Mouse (Mus musculus) lung, adult 2 months (tissue): ENCODE measurements at regions not wholly inside any gene's neighbourhood (a gene's known extent, or its start where the extent isn't known, plus 50 kb on each side); places are given as distances from the start of the nearest gene placed in this dataset.

ENCODE experiments used
- DNase-seq: peaks from one replicate; pipeline ENCODE4 v3.0.0; 2022
- H3K4me1 ChIP-seq: fragments of 200-500 bp; 2 replicates; pipeline ENCODE4 v1.6.1; 2011; ENCODE audit warnings: low read length; ENCODE audit not compliant: control insufficient read depth, insufficient read depth
- H3K4me3 ChIP-seq: fragments of 200-500 bp; replicated peaks from 2 replicates; pipeline ENCODE3; 2011; ENCODE audit warnings: low read depth, mild to moderate bottlenecking, control low read depth, low read length; ENCODE audit errors: extremely low read depth
- CTCF ChIP-seq: fragments of 200-500 bp; IDR thresholded peaks from 2 replicates; pipeline ENCODE4 v1.5.1; 2011; ENCODE audit warnings: mild to moderate bottlenecking, low read length, control low read depth; ENCODE audit not compliant: insufficient read depth
- POLR2A ChIP-seq: fragments of 200-500 bp; IDR thresholded peaks from 2 replicates; pipeline ENCODE4 v1.6.1; 2011; ENCODE audit warnings: low read depth, mild to moderate bottlenecking, control low read depth, low read length, borderline replicate concordance; ENCODE audit errors: extremely low read depth
- WGBS: fragments of 180-500 bp; shearing (Covaris S2); methylation state at CpG from one replicate; pipeline ENCODE4 v1.1.7; 2018; 5-methylcytosine and 5-hydroxymethylcytosine counted together

DNA sequence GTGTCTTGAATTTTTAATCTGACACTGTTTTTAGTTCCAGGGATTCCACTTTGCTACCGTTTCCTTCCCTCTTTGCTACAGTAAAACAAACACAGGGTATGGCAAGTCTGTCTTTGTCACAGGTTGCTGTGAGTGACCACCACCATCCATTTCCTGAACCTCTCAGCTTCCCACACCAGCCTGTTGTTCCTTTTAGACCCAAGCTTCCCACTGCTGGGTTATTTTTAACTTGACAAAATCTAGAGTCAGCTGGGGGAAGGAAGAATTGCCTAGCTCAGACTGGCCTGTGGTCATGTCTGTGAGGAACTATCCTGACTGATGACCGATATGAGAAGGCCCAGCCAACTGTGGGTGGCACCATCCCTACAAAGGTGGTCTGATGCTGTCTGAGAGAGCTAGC is 239.4 kb upstream of the Myt1l start:
- TF ChIP-seq CTCF: no peak
- TF ChIP-seq POLR2A: no peak
- H3K4me3 ChIP-seq: no peak overlapping the region
- no peaks in the 10 kb centered on the region for H3K4me1 ChIP-seq
- WGBS: 45% methylated on average over 2 of the region's 2 CpGs
- DNase-seq: no peak

DNA sequence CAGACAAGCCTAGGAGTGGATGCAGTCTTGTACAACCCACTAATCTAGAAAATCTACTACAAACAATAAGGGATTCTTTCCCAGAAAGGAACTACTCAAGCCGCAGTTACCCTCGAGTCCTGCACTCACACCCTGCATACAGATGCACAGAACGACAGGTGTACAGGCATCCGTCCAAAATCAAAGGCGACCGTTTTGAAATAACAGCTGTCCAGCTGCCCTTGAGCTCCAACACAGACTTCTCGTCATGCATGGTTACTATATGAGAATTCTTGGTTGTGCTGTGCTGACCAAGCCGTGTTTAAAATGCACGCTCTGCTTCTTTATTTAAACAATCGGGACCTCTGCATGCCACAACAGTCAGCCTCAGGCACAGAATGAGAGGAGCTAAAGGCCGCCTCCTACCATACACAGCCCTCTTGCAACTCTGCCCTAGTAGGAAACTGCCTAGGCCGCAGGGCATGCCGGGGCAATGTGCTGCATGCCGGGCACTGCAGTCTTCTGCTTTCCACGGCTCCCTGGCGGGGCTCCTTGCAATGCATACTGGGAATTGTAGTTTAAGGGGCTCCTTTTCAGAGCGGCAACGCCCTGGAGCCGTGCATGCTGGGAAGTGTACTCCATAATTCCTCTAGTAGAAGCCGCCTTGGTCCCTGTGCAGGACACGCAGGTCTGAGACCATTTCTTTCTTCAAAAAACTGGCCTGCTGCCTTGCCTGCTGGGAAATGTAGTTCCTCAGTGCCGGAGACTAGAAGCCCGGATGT is 237.4 kb upstream of the Myt1l start:
- peak; percentile 89 for DNase-seq
- Histone ChIP-seq H3K4me3 (peak overlapping the region; percentile 51), H3K4me1 (no peaks in the 10 kb centered on the region)
- WGBS: 9% methylated on average over 23 of the region's 23 CpGs
- no peak for TF ChIP-seq CTCF
- peak; percentile 90; the same call in 1 of the 2 replicates for TF ChIP-seq POLR2A

DNA sequence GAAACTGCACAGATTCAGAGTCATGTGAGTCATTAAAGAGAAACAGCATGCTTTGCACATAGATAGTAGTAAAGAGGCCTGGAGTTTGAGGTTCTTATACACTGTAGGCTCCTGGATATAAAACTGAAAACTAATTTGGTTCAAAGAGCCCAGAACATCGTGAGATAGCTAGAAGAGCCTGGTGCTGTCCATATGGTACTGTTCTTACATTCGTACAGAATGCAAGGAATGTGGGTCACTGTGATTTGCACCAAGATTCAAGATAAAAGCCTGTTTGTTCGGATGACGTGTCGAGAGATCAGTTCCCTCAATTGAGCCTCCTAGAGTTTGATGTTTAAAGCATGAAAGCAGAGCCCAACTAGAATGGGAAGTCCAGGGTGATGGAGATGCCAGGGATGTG is 230.2 kb upstream of the Myt1l start:
- no peak for TF ChIP-seq CTCF
- no peak for TF ChIP-seq POLR2A
- no peak for DNase-seq
- Histone ChIP-seq H3K4me1 (no peaks in the 10 kb centered on the region), H3K4me3 (no peak overlapping the region)
- 56% methylated on average over 5 of the region's 5 CpGs for WGBS

DNA sequence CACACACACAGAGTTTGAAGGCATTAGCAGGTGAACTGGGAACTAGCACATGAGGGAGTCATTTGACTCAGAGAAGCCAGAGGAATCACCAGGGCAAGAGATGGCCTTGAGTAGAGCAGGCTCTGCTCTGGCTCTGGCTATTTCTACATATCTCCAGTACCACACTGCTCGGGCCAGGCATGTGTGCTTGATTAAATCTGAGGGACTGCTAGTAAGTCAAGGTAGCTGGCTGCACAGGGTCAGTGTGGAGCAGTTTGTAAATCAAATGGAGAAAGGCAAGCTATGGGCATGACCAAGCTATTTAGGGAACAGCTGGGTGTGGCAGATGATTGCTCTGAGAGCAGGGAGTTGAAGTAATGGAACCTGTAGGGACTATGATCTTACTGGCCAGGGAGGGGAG is 212.5 kb upstream of the Myt1l start:
- Histone ChIP-seq H3K4me3 (no peak overlapping the region), H3K4me1 (no peaks in the 10 kb centered on the region)
- no peak for TF ChIP-seq CTCF
- WGBS: 74% methylated on average over 1 of the region's 1 CpGs
- DNase-seq: no peak

DNA sequence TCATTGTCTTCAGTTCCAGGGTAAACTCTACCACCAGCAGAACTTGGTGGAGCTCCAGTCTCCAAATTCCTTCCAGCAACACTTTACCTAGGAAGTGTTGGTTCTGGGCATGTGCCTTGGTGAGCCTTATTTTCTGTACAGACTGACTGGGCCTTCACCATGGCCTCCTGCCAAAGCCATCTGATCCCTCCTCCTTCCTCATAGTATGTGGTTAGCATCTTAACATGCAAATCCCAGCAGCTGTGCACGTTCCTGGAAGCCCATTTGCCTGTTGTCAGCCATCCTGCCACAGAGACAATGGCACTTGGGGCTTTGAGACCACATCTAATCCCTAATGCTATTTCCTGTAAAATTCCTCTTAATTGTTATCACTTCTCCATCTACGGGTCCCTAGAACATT is 206.7 kb upstream of the Myt1l start:
- H3K4me1 ChIP-seq: no peaks in the 10 kb centered on the region
- no peak for TF ChIP-seq POLR2A
- no peak for TF ChIP-seq CTCF
- DNase-seq: no peak
- H3K4me3 ChIP-seq: no peak overlapping the region
- WGBS: 43% methylated on average over 2 of the region's 2 CpGs

DNA sequence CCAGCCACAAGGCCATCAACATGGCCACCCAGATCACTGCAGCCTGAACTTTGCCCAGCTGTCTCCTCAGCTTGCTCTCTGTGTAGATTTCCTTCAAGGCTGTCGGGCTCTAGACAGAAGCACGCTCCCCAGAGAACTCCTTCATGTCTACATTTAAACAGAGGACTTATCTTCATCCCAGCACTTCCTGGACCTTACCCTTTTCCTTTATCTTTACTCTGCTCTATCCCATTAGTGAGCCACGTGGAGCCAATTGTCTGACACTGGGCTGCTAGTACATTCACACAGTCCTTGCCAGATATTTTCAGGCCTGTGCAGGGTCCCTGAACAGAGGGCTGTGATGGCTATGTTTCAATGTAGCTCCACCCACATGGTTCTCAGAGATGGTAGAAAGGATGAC is 204.7 kb upstream of the Myt1l start:
- no peak for TF ChIP-seq POLR2A
- no peak for TF ChIP-seq CTCF
- WGBS: 27% methylated on average over 3 of the region's 3 CpGs
- Histone ChIP-seq H3K4me1 (no peaks in the 10 kb centered on the region), H3K4me3 (no peak overlapping the region)
- DNase-seq: no peak

DNA sequence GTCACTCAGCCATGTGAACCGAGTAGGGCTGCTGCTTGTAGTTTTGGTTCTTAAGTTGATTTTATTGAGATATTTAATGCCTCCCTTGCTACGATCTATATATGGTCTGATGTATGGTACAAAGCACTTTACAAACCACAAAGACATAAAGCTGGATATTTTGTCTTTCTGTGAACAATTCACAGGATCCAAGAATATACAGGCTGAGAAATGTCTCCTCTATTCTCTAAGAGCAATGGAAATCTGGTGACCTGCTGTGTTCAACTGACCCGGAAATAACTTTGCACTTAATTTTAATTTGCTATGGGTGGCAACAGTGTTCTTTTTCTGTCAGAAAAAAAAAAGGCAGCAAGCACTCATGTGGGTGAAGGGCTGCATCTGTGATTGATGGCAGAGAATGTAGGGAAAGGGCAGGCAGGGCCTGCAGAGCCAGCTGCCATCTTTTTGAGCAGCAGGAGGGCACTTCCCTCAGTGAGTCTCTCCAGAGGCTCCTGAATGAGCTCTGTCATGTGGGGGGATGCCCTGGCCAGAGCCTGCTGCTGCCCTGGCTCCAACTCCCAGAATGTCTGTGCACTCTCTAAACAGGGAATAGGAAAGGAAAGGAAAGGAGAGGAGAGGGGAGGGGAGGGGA is 192.2 kb upstream of the Myt1l start:
- no peak for DNase-seq
- Histone ChIP-seq H3K4me1 (no peaks in the 10 kb centered on the region), H3K4me3 (no peak overlapping the region)
- 70% methylated on average over 3 of the region's 3 CpGs for WGBS
- TF ChIP-seq POLR2A: no peak
- no peak for TF ChIP-seq CTCF

DNA sequence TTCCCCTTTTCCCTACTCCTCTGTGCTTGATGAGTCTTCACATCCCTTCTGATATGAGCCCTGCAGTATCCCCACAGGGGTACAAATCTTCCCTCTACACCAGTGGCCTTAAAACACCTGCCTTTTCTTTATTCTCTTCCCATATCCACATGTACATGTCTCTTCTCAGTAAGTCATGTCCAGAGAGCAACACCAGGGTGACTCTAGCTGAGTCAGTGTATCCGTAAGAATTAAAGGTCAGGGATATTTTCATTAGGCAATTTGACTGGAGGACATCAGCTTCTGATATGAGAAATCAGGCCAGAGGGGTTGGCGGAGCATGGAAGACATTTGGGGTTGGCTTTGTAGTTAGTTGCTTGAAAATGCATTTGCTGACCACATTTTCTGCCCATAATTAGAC is 190.8 kb upstream of the Myt1l start:
- no peaks in the 10 kb centered on the region for H3K4me1 ChIP-seq
- TF ChIP-seq POLR2A (no peak), CTCF (no peak)
- WGBS: 83% methylated on average over 2 of the region's 2 CpGs
- no peak for DNase-seq
- no peak overlapping the region for H3K4me3 ChIP-seq

DNA sequence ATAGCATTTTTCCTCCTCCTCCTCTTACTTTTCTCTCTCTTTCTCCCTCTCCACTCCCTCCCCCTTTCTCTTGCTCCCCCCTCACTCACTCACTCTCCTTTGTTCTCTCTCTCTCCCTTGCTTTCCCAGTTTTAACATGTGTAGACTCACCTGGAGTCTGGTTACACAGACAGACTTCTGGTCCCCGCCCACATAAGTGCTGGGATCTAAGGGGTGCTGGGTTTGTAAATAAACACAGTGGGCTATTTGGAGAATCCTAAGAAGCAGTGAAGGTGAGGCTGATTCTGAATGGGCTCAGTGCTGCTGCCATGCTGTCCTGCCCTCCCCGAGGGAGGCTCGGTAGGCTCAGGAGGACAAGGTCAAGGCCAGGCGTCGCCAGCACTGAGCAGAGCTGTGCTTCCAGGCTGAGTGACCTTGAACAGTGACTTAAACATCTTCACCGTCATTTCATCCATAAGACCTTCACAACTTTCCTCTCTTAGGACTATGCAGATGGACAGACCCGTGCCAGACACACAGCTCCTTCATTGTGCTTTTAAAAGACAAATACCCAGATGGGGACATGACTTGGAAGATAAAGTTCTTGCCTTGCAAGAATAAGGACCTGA is 186.7 kb upstream of the Myt1l start:
- WGBS: 39% methylated on average over 7 of the region's 7 CpGs
- TF ChIP-seq CTCF: no peak
- TF ChIP-seq POLR2A: no peak
- Histone ChIP-seq H3K4me1 (no peaks in the 10 kb centered on the region), H3K4me3 (no peak overlapping the region)
- no peak for DNase-seq
